ENCODE assay signal across 8 mouse cellular contexts in genomic region chr17:24251320-24252069, GRCm38 (mm10). TPM values are rescaled to one million over a fixed set of nuclear protein-coding genes. Genes with fewer than 3 reads are reported as not detected.
A peak's percentile ranks its signal among the peaks of the same experiment; 100 is the strongest.
DNase-seq lines count a peak whose midpoint lies in the region; ATAC-seq and TF ChIP-seq lines count a peak whose summit lies in the region.

TSS of gene Ccnf (minus strand) at chr17:24251484.

- DNase-seq in gastrocnemius, adult 8-10 months (ENCODE audit: low spot score in 2 of 2), result peak; percentile 91 to 94
- peak; percentile 90 for DNase-seq in hindlimb bud, embryonic 11.5 days (ENCODE audit: extremely low spot score, low read depth, low spot score)
- peak; percentile 85 to 97 for DNase-seq in left cerebral cortex, adult 8-10 months (ENCODE audit: low spot score in 2 of 2)
- DNase-seq in right cerebral cortex, postnatal 10 days (ENCODE audit: low spot score in 2 of 2), result peak; percentile 97 to 98
- peak; percentile 86 for DNase-seq in urinary bladder, postnatal 25 days (ENCODE audit: low spot score)

- H3K4me1 ChIP-seq in cortical plate, adult 2 months (ENCODE audit: control insufficient read depth, insufficient read depth, low read length), result 0 out of 2 replicates have a peak, but pooled peaks cover 3% of the 10 kb centered on the region
- H3K4me1 ChIP-seq in megakaryocyte, embryonic 14.5 days, result peaks cover 22% of the 10 kb centered on the region

- H3K4me3 ChIP-seq in cortical plate, adult 2 months (ENCODE audit: insufficient read depth, low read length), result peak within 1 kb of the TSS; percentile 47
- peak within 1 kb of the TSS; percentile 99 for H3K4me3 ChIP-seq in megakaryocyte, embryonic 14.5 days (replicated peaks)

- peaks cover 21% of the 10 kb centered on the region for H3K36me3 ChIP-seq in megakaryocyte, embryonic 14.5 days (replicated peaks; ENCODE audit: low read length)

- H3K9me3 ChIP-seq in megakaryocyte, embryonic 14.5 days, result no peaks in the 10 kb centered on the region; the same call in 1 of the 2 replicates

- no peak for TF ChIP-seq CTCF in cortical plate, adult 2 months (IDR thresholded peaks at IDR 0.05; ENCODE audit: extremely low read depth, insufficient read depth, low read length)

- H3K27me3 ChIP-seq in megakaryocyte, embryonic 14.5 days (replicated peaks), result no peaks in the 10 kb centered on the region

- TF ChIP-seq POLR2A in cortical plate, adult 2 months (IDR thresholded peaks at IDR 0.05; ENCODE audit: extremely low read depth, insufficient read depth, low read length), result peak; percentile 45; the same call in 1 of the 2 replicates

- peak; percentile 100 for ATAC-seq in activated CD4-positive, CD25-positive, alpha-beta regulatory T cell, adult 4 months

- H3K27ac ChIP-seq in cortical plate, adult 2 months (ENCODE audit: insufficient read depth, low read length), result no peak within 1 kb of the TSS

RNA-seq across cellular contexts. Expression of gene Ccnf, which starts in this region (rescaled TPM):
- polyA plus RNA-seq in activated CD4-positive, CD25-positive, alpha-beta regulatory T cell, adult 4 months (2017; shearing (Covaris generic)), result 10 to 100 TPM in 1 of 2 experiments, 1 to 10 TPM in 1; 9.2 to 12.3 TPM
- polyA plus RNA-seq in cortical plate, adult 2 months (2012; rRNA removed), result 4.4 and 4.8 TPM in 2 replicates
- total RNA-seq in gastrocnemius, adult 8-10 months (2022), result under 1 TPM; 0.10 to 0.48 (median 0.32) TPM
- total RNA-seq in left cerebral cortex, adult 8-10 months (2022), result 1 to 10 TPM; 4.9 to 6.4 (median 5.3) TPM
- polyA plus RNA-seq in megakaryocyte, embryonic 14.5 days (2012; ENCODE audit: insufficient read depth, low replicate concordance), result 14.9 and 32.9 TPM in 2 replicates

Comparison
In these comparisons a context has a peak if more than half of its experiments do, and no peak if none do; other contexts are left out.
1. Peak in DNase-seq in gastrocnemius, adult 8-10 months; RNA of the gene not detected or under 1 TPM.